Mouse (Mus musculus): ENCODE results near the gene Vmp1. TPM values are rescaled to one million over a fixed set of nuclear protein-coding genes. Genes with fewer than 3 reads are reported as not detected.

The Vmp1 gene
- polyA plus RNA-seq (2012; rRNA removed) = 55.4 and 63.3 TPM in 2 replicates

DNA sequence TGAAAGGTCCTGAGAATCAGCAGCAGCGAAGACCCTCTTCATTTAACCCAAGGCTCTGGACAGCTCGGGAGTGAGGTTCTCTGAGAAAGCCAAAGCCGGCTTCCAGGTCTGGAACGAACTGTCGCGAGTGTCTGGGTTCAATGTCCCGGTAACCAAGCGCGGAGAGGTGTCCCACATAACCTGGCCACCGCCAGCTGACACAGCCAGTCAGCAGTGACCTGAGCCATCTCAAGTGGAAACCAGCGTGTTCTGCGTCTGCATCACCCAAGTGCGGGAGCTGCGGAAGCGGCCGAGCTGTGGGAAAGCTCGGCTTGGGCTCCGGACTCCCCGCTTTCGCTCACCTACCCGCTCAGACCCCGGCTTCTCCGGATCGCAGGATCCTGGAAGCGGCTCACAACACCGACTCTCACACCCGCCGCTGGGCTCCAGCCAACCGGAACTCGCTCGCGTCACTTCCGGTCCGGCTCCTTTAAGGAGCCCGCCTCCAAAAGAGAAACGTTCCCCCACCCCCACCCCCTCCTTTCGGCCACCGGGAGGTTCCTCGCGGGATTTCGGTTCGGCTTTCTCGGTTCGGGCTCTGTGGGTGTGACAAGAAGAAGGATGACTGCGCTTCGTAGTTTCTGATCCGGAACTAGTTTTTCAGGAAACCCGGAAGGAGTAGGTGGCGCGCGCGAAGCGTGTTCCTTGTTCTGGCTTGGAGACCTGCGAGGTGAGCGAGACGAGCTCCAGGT is at the start of gene Vmp1, which contains the start of gene Ptrh2:
TSS of gene Vmp1 (minus strand) at position 442 of the 731 bp plus-strand sequence.
TSS of gene Ptrh2 (plus strand) at position 591 of the 731 bp plus-strand sequence.

DNA sequence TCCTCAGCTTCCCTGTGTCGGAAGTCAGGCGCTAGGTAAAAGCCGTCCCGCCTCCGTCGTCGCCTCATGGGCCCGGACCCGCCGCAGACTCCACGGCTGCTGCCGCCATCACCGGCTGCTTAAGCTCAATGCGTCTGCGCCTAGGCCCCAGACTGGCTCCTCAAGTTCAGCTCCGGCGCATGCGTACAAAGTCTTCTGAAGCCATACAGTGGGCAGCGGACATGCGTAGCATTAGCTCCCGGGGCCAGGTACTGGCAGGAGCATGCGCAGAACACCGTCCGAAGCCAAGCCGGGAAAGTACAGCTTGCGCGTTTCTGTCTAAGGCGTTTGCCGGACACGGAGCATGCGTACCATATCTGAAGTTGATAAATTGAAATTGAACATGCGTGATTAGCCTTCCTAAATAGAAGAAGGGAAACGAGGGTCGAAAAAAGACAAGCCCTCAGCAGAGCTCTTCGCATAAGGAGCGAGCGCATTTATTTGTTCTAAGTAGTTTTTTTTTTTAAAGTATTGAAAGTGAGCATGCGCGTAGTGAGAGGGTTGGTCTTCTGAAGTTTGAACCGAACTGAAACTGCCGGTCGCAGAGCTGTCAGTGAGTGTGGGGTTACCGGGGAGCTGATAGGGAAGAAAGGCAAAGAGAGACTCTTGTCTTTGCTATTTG is 138.9 kb downstream of the Vmp1 start, which contains the start of the genes Rps6kb1 and Tubd1:
TSS of gene Rps6kb1 (minus strand) at position 167 of the 661 bp plus-strand sequence.
TSS of gene Tubd1 (plus strand) at position 353 of the 661 bp plus-strand sequence.

Other genes starting within 250 kb of the Vmp1 start
- 5.8 and 6.4 TPM in 2 replicates for gene Rnft1, start 199.2 kb downstream of the Vmp1 start, polyA plus RNA-seq (2012; rRNA removed)
- gene Rps6kb1, start 139.0 kb downstream of the Vmp1 start, polyA plus RNA-seq (2012; rRNA removed) = 8.2 and 8.9 TPM in 2 replicates
- gene Tubd1, start 138.8 kb downstream of the Vmp1 start, polyA plus RNA-seq (2012; rRNA removed) = 3.2 and 3.3 TPM in 2 replicates
- gene Ptrh2, start 149 bp upstream of the Vmp1 start, polyA plus RNA-seq (2012; rRNA removed) = 7.0 and 7.5 TPM in 2 replicates
- 54.9 and 56.2 TPM in 2 replicates for gene Cltc, start 73.7 kb upstream of the Vmp1 start, polyA plus RNA-seq (2012; rRNA removed)
- 4.9 and 5.0 TPM in 2 replicates for gene Dhx40, start 123.9 kb upstream of the Vmp1 start, polyA plus RNA-seq (2012; rRNA removed)